Mouse (Mus musculus) heart, postnatal 14 days (tissue): ENCODE measurements around the gene Calb2. TPM values are rescaled to one million over a fixed set of nuclear protein-coding genes. Genes with fewer than 3 reads are reported as not detected.
A peak's percentile ranks its signal among the peaks of the same experiment; 100 is the strongest.

Experiments used
- DNase-seq, 2 experiments: peaks; one replicate each; pipeline ENCODE4 v3.0.0; 2021 to 2022
- intact Hi-C: fragments of 180-260 bp; cut with DNase I; formaldehyde crosslinking; loops from one replicate; pipeline ENCODE4 v1.15.1; 2025
- total RNA-seq, 2 experiments: library from RNA; stranded (reverse); gene quantifications; 2 replicates each; pipeline ENCODE4 v1.2.3; 2021

Calb2 gene
- total RNA-seq, 2 experiments from 2014 or later = not detected

DNA sequence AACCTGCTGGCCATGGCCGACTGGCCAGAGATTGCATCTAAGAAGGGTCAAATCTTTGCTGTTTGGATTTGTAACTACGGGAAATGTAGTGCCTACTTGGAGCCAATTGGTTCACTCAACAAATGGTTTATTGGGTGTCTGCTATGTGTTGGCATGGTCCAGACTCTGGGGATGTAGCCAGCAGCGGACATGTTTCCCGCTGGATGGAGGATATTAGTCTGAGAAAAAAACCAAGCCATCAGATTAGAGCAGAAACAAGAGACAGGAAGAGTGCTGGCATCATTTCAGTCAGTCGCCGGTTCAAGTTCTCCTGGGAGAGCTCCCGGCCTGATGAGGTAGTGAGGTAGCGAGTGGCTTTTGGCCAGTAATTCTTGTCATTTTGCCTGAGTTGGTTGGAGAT is 33.8 kb downstream of the Calb2 start:
- no peak for DNase-seq
- intact Hi-C loops = loop anchor here (5.0 kb wide), 1 partner anchor 468 kb away; no protein-coding TSS in a partner anchor

DNA sequence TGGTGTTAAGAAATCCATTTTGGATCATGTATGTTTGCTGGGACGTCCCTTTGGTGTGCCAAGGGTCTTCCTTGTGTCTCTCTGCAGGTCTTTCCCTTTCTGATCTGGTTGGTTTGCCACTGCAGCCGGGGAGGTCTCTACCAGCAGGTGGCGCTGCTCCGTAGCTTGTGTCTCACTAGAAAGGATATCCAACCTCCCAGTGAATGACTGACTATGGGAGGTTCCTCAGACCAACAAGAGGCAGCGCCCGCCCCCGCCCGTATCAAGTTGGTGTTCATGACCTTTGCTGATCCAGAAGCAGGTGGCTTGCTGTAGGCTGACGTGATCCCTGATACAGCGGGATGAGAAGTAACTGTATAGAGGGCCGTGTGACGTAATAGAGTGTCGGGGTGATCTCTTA is 37.5 kb downstream of the Calb2 start:
- intact Hi-C loops = loop anchor here (1.0 to 5.0 kb wide), 2 partner anchors 349 to 472 kb away; no protein-coding TSS in a partner anchor
- DNase-seq = peak; percentile 68 to 80

DNA sequence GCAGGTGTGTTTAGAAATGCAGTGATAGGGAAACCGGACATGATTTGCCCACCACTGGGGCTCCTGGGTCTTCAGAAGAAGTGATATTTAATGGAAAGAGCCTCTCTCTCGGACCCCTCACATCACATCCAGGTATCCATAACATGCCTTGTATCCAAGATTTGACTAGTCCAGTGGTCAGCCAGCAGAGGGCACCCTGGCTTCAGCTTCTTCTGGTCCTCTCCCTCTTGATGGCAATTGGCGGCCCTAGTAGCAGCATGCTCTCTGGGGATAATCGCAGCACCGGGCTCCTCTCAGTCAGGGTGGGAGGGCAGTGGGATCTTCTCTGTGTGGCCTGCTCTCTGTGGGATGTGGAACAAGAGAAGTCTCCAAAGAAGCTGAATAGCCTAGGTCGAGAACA is 48.3 kb downstream of the Calb2 start:
- DNase-seq = peak in 1 of 2 experiments; percentile 16
- intact Hi-C loops = no loop called here

DNA sequence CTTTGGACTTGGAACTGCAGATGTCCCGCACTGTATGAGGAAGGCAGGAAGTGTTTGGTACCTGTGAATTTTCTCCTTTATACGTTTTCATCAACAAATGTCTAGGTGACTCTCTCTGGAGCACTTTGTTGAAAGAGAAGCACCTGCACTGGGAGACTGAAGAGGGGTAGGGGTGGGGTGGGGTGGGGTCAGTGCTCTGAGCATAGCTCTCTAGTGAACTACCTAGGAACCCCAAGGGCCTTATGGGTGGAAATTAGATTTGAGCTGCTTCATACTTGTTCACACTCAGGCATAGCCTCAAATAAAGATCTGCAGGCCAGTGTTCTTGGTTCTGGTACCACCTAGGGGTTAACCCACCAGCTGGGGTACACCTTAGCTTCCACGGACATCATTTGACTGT is 65.4 kb downstream of the Calb2 start, which contains the start of gene Gm17720:
TSS of gene Gm17720 (minus strand) at position 101 of the 400 bp plus-strand sequence.
- intact Hi-C loops = no loop called here
- no peak for DNase-seq

DNA sequence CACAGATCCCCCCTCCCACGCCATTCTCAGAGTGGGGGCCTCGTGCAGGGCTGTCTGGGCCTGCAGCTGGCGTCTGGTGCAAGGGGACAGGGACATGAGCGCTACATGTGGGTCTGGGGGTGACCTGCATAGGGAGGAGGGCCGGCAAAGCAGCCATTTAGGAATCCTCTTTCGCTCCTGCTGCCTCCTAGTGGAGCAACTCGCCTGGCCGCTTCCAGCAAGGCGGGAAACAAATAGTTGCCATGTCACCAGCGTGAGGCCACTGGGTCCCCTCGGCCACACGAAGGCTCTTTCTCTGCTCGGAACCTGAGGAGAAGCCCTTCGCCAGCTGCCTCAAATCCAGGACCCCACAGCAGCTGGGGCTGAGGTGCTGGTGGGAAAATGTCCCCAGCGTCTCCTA is 66.3 kb downstream of the Calb2 start:
- intact Hi-C loops = no loop called here
- DNase-seq = no peak

DNA sequence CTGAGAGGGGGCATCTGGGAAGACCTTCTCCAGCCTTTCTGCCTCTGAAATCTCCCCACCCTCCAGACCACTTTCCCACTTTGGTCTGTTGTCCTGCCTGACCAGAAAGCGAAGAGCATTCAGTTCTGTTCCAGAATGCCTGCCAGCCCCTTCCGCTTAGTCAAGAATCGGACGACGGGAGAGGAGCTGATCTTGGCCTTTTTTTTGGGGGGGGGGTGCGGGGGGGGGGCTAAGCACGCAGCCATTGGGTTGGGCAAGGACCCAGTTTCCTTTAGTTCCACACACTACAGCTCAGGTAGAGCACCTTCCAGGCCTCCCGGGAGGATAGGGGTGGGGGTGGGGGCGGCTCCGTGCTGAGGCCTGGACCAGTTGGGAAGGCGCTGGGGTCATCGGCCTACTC is 67.1 kb downstream of the Calb2 start, which contains the start of gene Gm21964:
TSS of gene Gm21964 (plus strand) at position 301 of the 400 bp plus-strand sequence.
- DNase-seq = no peak
- intact Hi-C loops = no loop called here

DNA sequence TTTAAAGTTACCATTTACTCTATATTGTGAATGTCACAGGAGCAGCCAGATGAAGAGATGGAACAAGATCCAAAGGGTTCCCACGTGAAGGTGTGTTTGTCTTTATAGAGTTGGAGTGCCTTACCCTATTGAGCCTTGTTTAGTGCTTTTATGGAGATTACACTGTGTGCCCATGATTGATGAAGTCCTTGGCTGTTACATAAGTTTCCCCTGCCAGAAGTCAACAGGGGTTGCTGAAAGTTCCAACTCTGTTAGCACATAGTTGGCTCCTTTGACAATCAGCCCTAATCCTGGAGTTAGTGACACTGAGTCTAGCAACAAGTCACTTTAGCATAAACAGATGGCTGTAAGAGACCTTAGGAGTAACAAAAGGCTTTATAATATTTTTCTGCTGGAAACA is 76.1 kb downstream of the Calb2 start:
- DNase-seq = peak in 1 of 2 experiments; percentile 26
- intact Hi-C loops = no loop called here

Other genes with a start within 250 kb of the Calb2 start
- gene Marveld3, start 206.0 kb downstream of the Calb2 start, total RNA-seq = under 1 TPM; 0.29 to 0.31 TPM
- gene Tat, start 177.8 kb downstream of the Calb2 start, total RNA-seq = 1 to 10 TPM; 1.3 to 1.6 TPM
- 1 to 10 TPM; 4.4 to 5.4 TPM for gene Chst4, start 128.5 kb downstream of the Calb2 start, total RNA-seq
- 1 to 10 TPM; 8.0 to 8.7 TPM for gene Zfp612, start 88.5 kb downstream of the Calb2 start, total RNA-seq
- gene Gm21964, start 67.0 kb downstream of the Calb2 start, total RNA-seq = not detected
- gene Gm17720, start 65.5 kb downstream of the Calb2 start, total RNA-seq = not detected
- 1 to 10 TPM; 2.6 to 2.9 TPM for gene Cmtr2, start 47.5 kb upstream of the Calb2 start, total RNA-seq
- under 1 TPM; 0.07 to 0.24 TPM for gene Hydin, start 98.8 kb upstream of the Calb2 start, total RNA-seq